25 mouse cellular contexts compared by ENCODE assay signal in the genomic region with DNA sequence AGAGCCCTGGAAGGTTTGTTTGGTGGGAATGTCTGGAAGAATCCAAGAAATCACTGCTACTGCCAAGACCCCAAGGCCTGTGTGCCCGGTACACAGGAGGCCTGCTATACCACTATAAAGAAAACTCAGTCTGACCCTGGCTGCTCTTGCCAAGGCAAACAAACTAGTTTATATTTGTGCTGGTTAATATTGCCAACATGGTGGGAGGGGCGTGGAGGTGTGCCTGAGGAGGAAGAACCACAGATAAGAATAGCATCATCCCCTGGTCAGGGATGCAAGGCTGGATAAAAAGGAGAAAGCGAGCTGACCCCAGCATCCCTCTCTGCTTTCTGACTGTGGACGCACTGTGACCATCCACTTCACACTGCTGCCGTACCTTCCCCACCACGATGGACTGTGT.
"Had no signal": no experiment of that assay in that cellular context is flagged by ENCODE, and none has a peak within 500 bp of the region (broad histone marks: within the 10 kb centered on the region; RNA-seq: fewer than 3 reads in every experiment).

No protein-coding gene starts in this region.

- H3K4me2 ChIP-seq: heart, embryonic 12.5 days; hindbrain, embryonic 12.5 days; hindbrain, embryonic 14.5 days; intestine, embryonic 15.5 days; limb, embryonic 12.5 days; liver, embryonic 11.5 days; liver, embryonic 13.5 days; liver, embryonic 15.5 days had no signal

- DNase-seq: gastrocnemius, adult 2 months; gastrocnemius, postnatal 10 days; gastrocnemius, postnatal 25 days; heart, adult 18-20 months; heart, postnatal 10 days; heart, postnatal 4 days; kidney, postnatal 14 days; kidney, postnatal 36 days; liver; liver, embryonic 13.5 days had no signal

- ATAC-seq: hindbrain, embryonic 16.5 days; inflammation-experienced regulatory T-cells, adult 6 months; intestine, embryonic 15.5 days; intestine, postnatal 0 days had no signal

- H3K27me3 ChIP-seq: heart, embryonic 12.5 days; hindbrain, embryonic 12.5 days; intestine, embryonic 15.5 days; limb, embryonic 12.5 days; liver, embryonic 13.5 days; liver, embryonic 15.5 days had no signal

- H3K27ac ChIP-seq: gastrocnemius, adult 2 months; heart, embryonic 10.5 days; hindbrain, embryonic 10.5 days; hindbrain, embryonic 12.5 days; hindbrain, embryonic 14.5 days; intestine, embryonic 15.5 days; layer of hippocampus, adult 2 months; left cerebral cortex, adult 2 months; limb, embryonic 10.5 days; limb, embryonic 12.5 days; liver, embryonic 13.5 days; liver, embryonic 15.5 days had no signal

- H3K9me3 ChIP-seq: heart, embryonic 10.5 days; heart, embryonic 12.5 days; hindbrain, embryonic 10.5 days; hindbrain, embryonic 12.5 days; intestine, embryonic 15.5 days; limb, embryonic 10.5 days; limb, embryonic 12.5 days; liver, embryonic 13.5 days; liver, embryonic 15.5 days had no signal

- H3K4me3 ChIP-seq: gastrocnemius, adult 2 months; heart, embryonic 10.5 days; heart, embryonic 12.5 days; hindbrain, embryonic 10.5 days; hindbrain, embryonic 12.5 days; intestine, embryonic 15.5 days; layer of hippocampus, adult 2 months; left cerebral cortex, adult 2 months; limb, embryonic 10.5 days; limb, embryonic 12.5 days; liver, embryonic 13.5 days; liver, embryonic 15.5 days had no signal

- H3K4me1 ChIP-seq: heart, embryonic 10.5 days; heart, embryonic 12.5 days; hindbrain, embryonic 12.5 days; intestine, embryonic 15.5 days; limb, embryonic 10.5 days; limb, embryonic 12.5 days had no signal

- H3K9ac ChIP-seq: heart, embryonic 12.5 days; hindbrain, embryonic 12.5 days; hindbrain, embryonic 14.5 days; intestine, embryonic 15.5 days; limb, embryonic 12.5 days; liver, embryonic 13.5 days; liver, embryonic 15.5 days had no signal
